Mouse (Mus musculus) embryonic facial prominence, embryonic 15.5 days (tissue): Measurements from ENCODE around the gene Gm11099. TPM values are rescaled to one million over a fixed set of nuclear protein-coding genes. Genes with fewer than 3 reads are reported as not detected.

Experiments
- ATAC-seq: fragments of 200-750 bp; cut with Nextera tagmentation; 2 replicates; pipeline ENCODE4 v1.8.0; 2017; ENCODE audit warnings: low read depth, moderate TSS enrichment; ENCODE audit not compliant: insufficient number of reproducible peaks, low FRiP score, low TSS enrichment
- H3K27ac ChIP-seq: fragments of 300-500 bp; sonication (generic); replicated peaks from 2 replicates; pipeline ENCODE4 v1.5.1; 2015; ENCODE audit warnings: mild to moderate bottlenecking, inconsistent platforms
- H3K27me3 ChIP-seq: fragments of 300-500 bp; sonication (generic); 2 replicates; pipeline ENCODE4 v1.6.1; 2015; ENCODE audit warnings: inconsistent platforms
- H3K36me3 ChIP-seq: fragments of 300-500 bp; sonication (generic); 2 replicates; pipeline ENCODE4 v1.6.1; 2015; ENCODE audit warnings: mild to moderate bottlenecking, inconsistent platforms
- H3K4me1 ChIP-seq: fragments of 300-500 bp; sonication (generic); 2 replicates; pipeline ENCODE4 v1.6.1; 2015; ENCODE audit warnings: inconsistent platforms
- H3K4me2 ChIP-seq: fragments of 300-500 bp; sonication (generic); replicated peaks from 2 replicates; pipeline ENCODE4 v1.6.1; 2015; ENCODE audit warnings: mild to moderate bottlenecking, inconsistent platforms
- H3K4me3 ChIP-seq: fragments of 300-500 bp; sonication (generic); replicated peaks from 2 replicates; pipeline ENCODE4 v1.5.1; 2015; ENCODE audit warnings: mild to moderate bottlenecking, inconsistent platforms
- H3K9ac ChIP-seq: fragments of 300-500 bp; sonication (generic); 2 replicates; pipeline ENCODE4 v1.6.1; 2015; ENCODE audit warnings: inconsistent platforms
- H3K9me3 ChIP-seq: fragments of 300-500 bp; sonication (generic); replicated peaks from 2 replicates; pipeline ENCODE4 v1.6.1; 2016; ENCODE audit warnings: inconsistent platforms
- WGBS: fragments of 180-500 bp; shearing (Covaris S2); methylation state at CpG from one replicate; pipeline ENCODE4 v1.1.7; 2015; 5-methylcytosine and 5-hydroxymethylcytosine counted together
- polyA plus RNA-seq: library from polyadenylated mRNA; unstranded; fragments of >200 nt; fragmentation: Nextera tagmentation; extraction: Ambion mirVana; gene quantifications from 2 replicates; pipeline ENCODE4 v1.2.1, GENCODE M21; 2015

The Gm11099 gene
- polyA plus RNA-seq, 1 experiment from 2014 or later, result not detected

DNA sequence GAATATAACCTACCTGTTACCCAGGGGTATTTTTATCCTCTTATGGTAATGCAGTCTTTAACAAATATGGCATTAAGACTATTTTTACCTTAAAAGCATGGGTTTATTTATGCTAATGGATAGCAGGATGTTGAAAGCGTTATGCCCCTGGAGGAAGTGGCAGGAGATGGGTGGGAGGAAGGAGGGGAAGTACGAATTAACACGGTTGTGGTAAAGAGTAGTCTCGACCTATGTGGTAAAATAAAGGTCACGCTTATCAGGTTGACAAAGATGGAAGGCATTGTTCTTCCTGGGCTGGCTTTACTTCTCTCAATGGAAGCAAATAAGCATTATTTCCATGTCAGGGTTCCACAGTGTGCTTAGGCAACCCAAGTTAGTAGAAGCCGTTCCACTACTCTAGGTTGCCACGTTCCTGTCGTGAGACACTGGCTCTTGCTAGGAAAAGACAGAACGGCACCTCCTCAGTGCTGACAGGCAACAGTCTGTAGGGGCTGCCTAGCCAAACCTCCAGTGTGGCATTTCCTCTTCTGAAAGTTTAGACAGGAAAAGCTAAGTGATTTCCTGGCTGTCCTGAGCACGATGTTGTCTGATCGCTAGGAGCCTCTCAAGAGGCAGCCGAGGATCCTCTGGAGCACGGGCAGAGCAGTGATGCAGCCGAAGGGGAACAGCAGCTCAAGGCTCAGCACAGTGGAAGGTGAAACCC, 47.7 kb downstream of the Gm11099 start:
- Histone ChIP-seq H3K4me2 (peak overlapping the region; percentile 21; the same call in 1 of the 2 replicates), H3K27me3 (no peaks in the 10 kb centered on the region), H3K9me3 (no peaks in the 10 kb centered on the region), H3K27ac (no peak overlapping the region), H3K9ac (no peak overlapping the region), H3K4me1 (peaks cover 8% of the 10 kb centered on the region; the same call in 1 of the 2 replicates), H3K36me3 (no peaks in the 10 kb centered on the region), H3K4me3 (no peak overlapping the region)
- no peak for ATAC-seq
- WGBS, result 37% methylated on average over 14 of the region's 14 CpGs

DNA sequence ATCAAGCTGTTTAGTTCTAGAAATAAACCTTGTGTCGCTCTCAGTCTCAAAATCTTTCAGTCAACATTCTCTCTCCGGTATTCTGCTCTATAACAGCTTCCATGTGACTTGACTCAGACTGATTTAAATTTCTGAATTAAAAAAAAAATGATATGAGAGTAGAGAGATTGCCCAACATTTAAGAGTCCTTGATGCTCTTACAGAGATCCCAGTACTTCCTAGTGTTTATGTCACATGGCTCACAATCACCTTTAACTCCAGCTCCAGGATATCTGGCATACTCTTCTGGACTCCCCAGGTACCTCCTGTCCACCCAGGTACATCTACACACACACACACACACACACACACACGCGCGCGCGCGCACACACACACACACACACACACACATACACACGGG, 53.1 kb downstream of the Gm11099 start:
- H3K9me3 ChIP-seq, result no peaks in the 10 kb centered on the region
- no peak overlapping the region for H3K27ac ChIP-seq
- no peaks in the 10 kb centered on the region for H3K27me3 ChIP-seq
- no peak overlapping the region for H3K9ac ChIP-seq
- no peak overlapping the region for H3K4me2 ChIP-seq
- no peak overlapping the region for H3K4me3 ChIP-seq
- no peaks in the 10 kb centered on the region for H3K36me3 ChIP-seq
- WGBS, result 95% methylated on average over 9 of the region's 9 CpGs
- no peaks in the 10 kb centered on the region for H3K4me1 ChIP-seq
- ATAC-seq, result no peak

DNA sequence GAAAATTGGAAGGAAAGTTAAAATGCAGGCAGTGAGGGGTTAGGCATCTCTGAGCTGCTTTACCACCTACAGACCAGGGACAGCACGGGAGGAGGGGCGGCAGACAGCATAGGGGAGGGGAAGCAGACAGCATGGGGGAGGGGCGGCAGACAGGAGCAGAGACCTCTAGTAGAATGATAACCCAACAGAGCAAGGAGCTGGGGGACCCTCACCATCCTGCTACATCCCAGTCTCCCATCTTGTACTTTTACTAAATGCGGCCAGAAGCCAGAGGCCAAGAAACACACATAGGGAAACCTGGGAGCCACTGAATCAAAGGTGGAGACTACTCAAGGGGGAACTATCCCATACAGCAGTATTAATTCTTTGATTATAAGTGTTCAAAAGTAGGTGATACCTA, 59.1 kb downstream of the Gm11099 start:
- no peak overlapping the region for H3K4me2 ChIP-seq
- ATAC-seq, result no peak
- H3K4me1 ChIP-seq, result no peaks in the 10 kb centered on the region
- H3K9ac ChIP-seq, result no peak overlapping the region
- no peak overlapping the region for H3K27ac ChIP-seq
- WGBS, result 50% methylated on average over 4 of the region's 4 CpGs
- H3K4me3 ChIP-seq, result no peak overlapping the region
- no peaks in the 10 kb centered on the region for H3K9me3 ChIP-seq
- no peaks in the 10 kb centered on the region for H3K27me3 ChIP-seq
- H3K36me3 ChIP-seq, result no peaks in the 10 kb centered on the region

DNA sequence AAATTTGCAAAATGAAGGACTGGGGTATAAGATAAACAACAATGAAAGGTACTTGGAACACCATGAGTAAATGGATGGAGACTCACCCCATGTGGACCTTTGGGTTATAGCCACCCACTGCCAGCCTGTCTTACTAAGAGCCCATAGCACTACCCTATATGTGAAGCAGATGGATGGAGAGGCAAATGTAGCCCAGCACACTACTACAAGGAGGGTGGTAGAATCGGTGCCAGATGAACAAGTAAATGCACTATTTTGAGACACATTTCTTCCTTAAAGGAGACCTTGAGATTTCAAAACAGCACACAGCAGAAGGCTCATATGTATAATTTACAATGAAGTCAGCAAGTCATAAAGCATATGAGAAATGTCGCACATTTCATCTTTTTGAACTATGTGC, 66.3 kb downstream of the Gm11099 start:
- H3K9me3 ChIP-seq, result no peaks in the 10 kb centered on the region
- 89% methylated on average over 2 of the region's 2 CpGs for WGBS
- H3K36me3 ChIP-seq, result no peaks in the 10 kb centered on the region
- H3K4me1 ChIP-seq, result no peaks in the 10 kb centered on the region
- H3K27me3 ChIP-seq, result no peaks in the 10 kb centered on the region
- H3K27ac ChIP-seq, result no peak overlapping the region
- no peak overlapping the region for H3K4me3 ChIP-seq
- H3K9ac ChIP-seq, result no peak overlapping the region
- no peak overlapping the region for H3K4me2 ChIP-seq
- no peak for ATAC-seq

DNA sequence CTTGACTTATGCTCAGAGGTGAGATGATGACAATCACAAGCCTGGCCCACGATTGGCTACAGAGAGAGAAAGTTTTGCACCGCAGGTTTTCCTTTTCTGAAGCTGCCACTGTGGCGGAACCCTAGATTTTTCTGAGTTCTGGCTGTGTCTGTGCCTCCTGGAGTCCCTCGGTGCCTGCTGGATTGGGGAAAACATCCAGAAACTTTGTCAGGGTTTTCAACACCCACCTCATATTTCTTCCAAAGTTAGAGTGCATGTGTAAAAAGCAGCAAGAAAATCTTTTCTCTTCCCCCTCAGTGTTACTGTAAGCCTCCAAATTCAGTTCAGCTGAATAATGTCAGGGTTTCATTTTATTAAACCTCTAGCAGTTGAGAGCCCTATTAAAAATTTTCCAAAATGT, 82.1 kb downstream of the Gm11099 start:
- H3K4me3 ChIP-seq, result no peak overlapping the region
- 68% methylated on average over 4 of the region's 4 CpGs for WGBS
- H3K9ac ChIP-seq, result no peak overlapping the region
- H3K4me2 ChIP-seq, result no peak overlapping the region
- no peaks in the 10 kb centered on the region for H3K4me1 ChIP-seq
- H3K9me3 ChIP-seq, result no peaks in the 10 kb centered on the region
- H3K36me3 ChIP-seq, result no peaks in the 10 kb centered on the region
- H3K27ac ChIP-seq, result no peak overlapping the region
- ATAC-seq, result no peak
- no peaks in the 10 kb centered on the region for H3K27me3 ChIP-seq

DNA sequence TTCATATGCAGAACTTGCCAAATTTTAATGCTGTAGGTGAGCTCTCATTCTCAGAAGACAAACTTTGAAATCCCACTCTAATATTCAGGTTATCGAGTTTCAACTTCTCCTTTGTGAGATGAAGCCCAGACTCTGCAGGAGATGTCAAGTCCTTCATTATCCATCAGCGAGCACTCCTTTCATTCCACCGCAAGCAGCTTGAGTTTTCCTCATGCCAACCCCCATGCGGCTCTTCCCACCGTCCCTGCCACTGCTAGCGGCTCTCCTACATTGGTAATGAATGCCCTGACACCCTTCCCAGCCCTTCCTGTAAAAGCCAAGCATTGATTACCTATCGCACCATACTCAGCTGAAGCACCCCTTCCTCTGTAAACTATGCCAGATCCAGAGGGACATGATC, 89.6 kb downstream of the Gm11099 start:
- H3K9me3 ChIP-seq, result no peaks in the 10 kb centered on the region
- H3K36me3 ChIP-seq, result no peaks in the 10 kb centered on the region
- H3K27ac ChIP-seq, result no peak overlapping the region
- 80% methylated on average over 7 of the region's 7 CpGs for WGBS
- no peak overlapping the region for H3K4me3 ChIP-seq
- no peak for ATAC-seq
- H3K9ac ChIP-seq, result no peak overlapping the region
- no peaks in the 10 kb centered on the region for H3K27me3 ChIP-seq
- H3K4me2 ChIP-seq, result no peak overlapping the region
- H3K4me1 ChIP-seq, result no peaks in the 10 kb centered on the region

DNA sequence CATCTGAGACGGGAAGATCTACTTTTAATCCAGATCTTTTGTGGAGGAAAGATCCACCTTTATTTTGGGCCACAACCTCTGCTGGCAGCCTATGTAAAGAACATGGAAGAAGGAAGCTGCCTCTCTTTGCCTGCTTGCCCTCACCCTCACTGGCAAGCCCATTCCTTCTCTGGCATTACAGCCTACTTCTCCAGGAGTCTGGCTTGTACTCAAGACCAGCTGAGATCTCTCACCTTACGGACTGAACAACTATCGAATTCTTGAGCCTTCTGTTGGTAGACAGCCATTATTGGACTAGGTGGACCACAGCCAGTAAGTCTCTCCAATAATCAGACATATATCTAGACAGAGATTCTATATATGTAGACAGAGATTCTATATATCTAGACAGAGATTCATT, 92.9 kb downstream of the Gm11099 start:
- H3K27ac ChIP-seq, result no peak overlapping the region
- no peak for ATAC-seq
- no peak overlapping the region for H3K9ac ChIP-seq
- H3K4me1 ChIP-seq, result no peaks in the 10 kb centered on the region
- H3K4me2 ChIP-seq, result no peak overlapping the region
- no peaks in the 10 kb centered on the region for H3K27me3 ChIP-seq
- WGBS, result 73% methylated on average over 3 of the region's 3 CpGs
- H3K36me3 ChIP-seq, result no peaks in the 10 kb centered on the region
- H3K4me3 ChIP-seq, result no peak overlapping the region
- H3K9me3 ChIP-seq, result no peaks in the 10 kb centered on the region

DNA sequence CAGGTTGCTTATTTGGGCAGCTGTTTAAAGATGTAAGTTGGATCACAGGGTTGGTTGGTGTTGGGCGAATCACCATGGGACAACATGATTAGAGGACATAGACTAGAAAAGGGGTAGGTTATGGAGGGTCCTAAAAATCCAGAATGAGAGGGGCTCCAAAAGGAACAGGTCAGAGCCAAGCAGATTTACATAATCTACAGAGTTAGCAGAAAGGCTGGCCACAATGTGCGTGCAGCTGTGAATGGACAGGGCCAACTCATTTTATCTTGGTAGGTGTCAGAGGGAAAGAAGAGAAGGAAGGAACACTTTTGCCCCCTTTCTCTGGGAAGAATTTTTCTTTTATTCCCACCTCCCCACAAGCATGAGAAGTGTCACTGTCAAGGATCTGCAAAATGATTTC, 97.1 kb downstream of the Gm11099 start:
- Histone ChIP-seq H3K9ac (no peak overlapping the region), H3K27ac (no peak overlapping the region), H3K27me3 (no peaks in the 10 kb centered on the region), H3K4me1 (no peaks in the 10 kb centered on the region), H3K9me3 (no peaks in the 10 kb centered on the region), H3K4me3 (no peak overlapping the region), H3K4me2 (no peak overlapping the region), H3K36me3 (no peaks in the 10 kb centered on the region)
- no peak for ATAC-seq
- 84% methylated on average over 2 of the region's 2 CpGs for WGBS

DNA sequence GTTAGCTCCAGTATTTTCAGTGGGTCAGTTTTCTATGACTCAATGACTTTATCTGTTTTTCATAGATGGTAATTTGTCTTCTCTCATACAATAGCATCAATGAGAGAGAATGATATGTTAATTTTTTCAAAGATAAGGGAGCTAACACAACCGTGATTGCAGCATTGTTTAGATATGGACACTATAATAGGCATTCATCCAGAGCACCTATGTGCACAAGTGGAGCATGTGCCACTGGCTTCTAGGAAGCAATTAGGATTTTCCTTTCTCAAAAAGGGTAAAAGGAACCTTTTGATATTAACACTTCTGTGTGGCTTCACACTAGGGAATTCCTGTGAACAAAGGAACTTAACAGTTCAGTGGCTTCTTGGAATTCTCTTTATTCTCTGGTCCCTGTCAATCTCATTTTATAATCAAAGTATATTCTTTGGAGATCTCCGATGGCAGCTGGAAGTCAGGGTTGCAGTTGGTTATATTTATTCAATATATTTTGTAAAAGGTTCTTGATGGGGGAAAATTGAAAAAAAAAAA, 97.6 kb downstream of the Gm11099 start:
- H3K4me3 ChIP-seq, result no peak overlapping the region
- no peak overlapping the region for H3K9ac ChIP-seq
- H3K4me1 ChIP-seq, result no peaks in the 10 kb centered on the region
- no peaks in the 10 kb centered on the region for H3K9me3 ChIP-seq
- no peaks in the 10 kb centered on the region for H3K27me3 ChIP-seq
- 62% methylated on average over 2 of the region's 2 CpGs for WGBS
- no peak overlapping the region for H3K4me2 ChIP-seq
- H3K27ac ChIP-seq, result no peak overlapping the region
- no peak for ATAC-seq
- H3K36me3 ChIP-seq, result no peaks in the 10 kb centered on the region
